ENCODE assay signal across 15 mouse cellular contexts in genomic region chr1:31808074-31808473, GRCm38 (mm10).
A peak's percentile ranks its signal among the peaks of the same experiment; 100 is the strongest.
DNase-seq lines count a peak whose midpoint lies in the region; ATAC-seq and TF ChIP-seq lines count a peak whose summit lies in the region.
"Had no signal": no experiment of that assay in that cellular context is flagged by ENCODE, and none has a peak within 500 bp of the region (broad histone marks: within the 10 kb centered on the region; RNA-seq: fewer than 3 reads in every experiment).

No protein-coding gene starts in this region.

- H3K4me2 ChIP-seq in hindbrain, postnatal 0 days (ENCODE audit: low read depth, low read length): no peak overlapping the region
- no peak overlapping the region for H3K4me2 ChIP-seq in hindbrain, embryonic 12.5 days (replicated peaks)
- H3K4me2 ChIP-seq in neural tube, embryonic 14.5 days (ENCODE audit: low read depth, low read length): no peak overlapping the region
- H3K4me2 ChIP-seq in forebrain, postnatal 0 days (ENCODE audit: low read depth): no peak overlapping the region
- H3K4me2 ChIP-seq: liver, embryonic 12.5 days had no signal

- no peak overlapping the region for H3K27ac ChIP-seq in cerebellum, adult 2 months (ENCODE audit: insufficient read depth, low read length)
- H3K27ac ChIP-seq in hindbrain, postnatal 0 days: no peak overlapping the region
- no peak overlapping the region for H3K27ac ChIP-seq in hindbrain, embryonic 12.5 days
- H3K27ac ChIP-seq in neural tube, embryonic 14.5 days (ENCODE audit: low read depth, low read length): no peak overlapping the region
- no peak overlapping the region for H3K27ac ChIP-seq in forebrain, postnatal 0 days (ENCODE audit: low read depth, low read length)
- H3K27ac ChIP-seq: liver, embryonic 12.5 days had no signal

- WGBS in cerebellum, adult 2 months: 2% methylated on average over 2 of the region's 2 CpGs
- WGBS in hindbrain, postnatal 0 days: 28% methylated on average over 2 of the region's 2 CpGs
- 59% methylated on average over 2 of the region's 2 CpGs for WGBS in hindbrain, embryonic 12.5 days
- 56% methylated on average over 2 of the region's 2 CpGs for WGBS in neural tube, embryonic 14.5 days
- 24% methylated on average over 2 of the region's 2 CpGs for WGBS in forebrain, postnatal 0 days

- ATAC-seq in cerebellum, adult (ENCODE audit: insufficient number of reproducible peaks, low FRiP score, low TSS enrichment): no peak
- peak; percentile 72; the same call in 1 of the 2 replicates for ATAC-seq in hindbrain, postnatal 0 days
- ATAC-seq in hindbrain, embryonic 12.5 days (ENCODE audit: low FRiP score): no peak
- peak; percentile 31; the same call in 1 of the 2 replicates for ATAC-seq in neural tube, embryonic 14.5 days (ENCODE audit: low read depth)
- no peak for ATAC-seq in forebrain, postnatal 0 days
- ATAC-seq: liver, embryonic 12.5 days had no signal

- no peaks in the 10 kb centered on the region for H3K4me1 ChIP-seq in cerebellum, adult 2 months (ENCODE audit: control insufficient read depth, insufficient read depth, low read length)
- no peaks in the 10 kb centered on the region for H3K4me1 ChIP-seq in hindbrain, postnatal 0 days (ENCODE audit: insufficient read depth, low read length)
- H3K4me1 ChIP-seq in hindbrain, embryonic 12.5 days: no peaks in the 10 kb centered on the region
- no peaks in the 10 kb centered on the region for H3K4me1 ChIP-seq in neural tube, embryonic 14.5 days (ENCODE audit: control insufficient read depth, insufficient read depth, low read length)
- H3K4me1 ChIP-seq in forebrain, postnatal 0 days (ENCODE audit: insufficient read depth): no peaks in the 10 kb centered on the region
- H3K4me1 ChIP-seq: liver, embryonic 12.5 days had no signal

- DNase-seq in cerebellum, adult 2 months: peak; percentile 26 to 44
- DNase-seq in hindbrain, postnatal 0 days (ENCODE audit: low spot score): peak; percentile 75
- DNase-seq in neural tube, embryonic 10.5 days (ENCODE audit: extremely low spot score, low spot score): no peak
- peak; percentile 3 for DNase-seq in forebrain, postnatal 0 days
- DNase-seq in layer of hippocampus, postnatal 36 days: no peak
- DNase-seq: adrenal gland, adult 2 months; B cell, adult 2 months; heart, postnatal 10 days; kidney, adult 18-20 months; lung, postnatal 4 days had no signal

- no peaks in the 10 kb centered on the region for H3K9me3 ChIP-seq in hindbrain, postnatal 0 days (ENCODE audit: low read length)
- H3K9me3 ChIP-seq in hindbrain, embryonic 12.5 days (replicated peaks): no peaks in the 10 kb centered on the region
- no peaks in the 10 kb centered on the region for H3K9me3 ChIP-seq in neural tube, embryonic 14.5 days (ENCODE audit: control insufficient read depth, low read length)
- no peaks in the 10 kb centered on the region for H3K9me3 ChIP-seq in forebrain, postnatal 0 days (ENCODE audit: low read length)

- TF ChIP-seq POLR2A in cerebellum, adult 2 months (IDR thresholded peaks at IDR 0.05; ENCODE audit: borderline replicate concordance, insufficient read depth, low read length): no peak

- H3K36me3 ChIP-seq in hindbrain, postnatal 0 days (ENCODE audit: insufficient read depth, low read length): no peaks in the 10 kb centered on the region
- H3K36me3 ChIP-seq in hindbrain, embryonic 12.5 days: no peaks in the 10 kb centered on the region
- H3K36me3 ChIP-seq in neural tube, embryonic 14.5 days (ENCODE audit: control insufficient read depth, insufficient read depth, low read length): no peaks in the 10 kb centered on the region
- H3K36me3 ChIP-seq in forebrain, postnatal 0 days (ENCODE audit: insufficient read depth): no peaks in the 10 kb centered on the region
- H3K36me3 ChIP-seq: liver, embryonic 12.5 days had no signal

- H3K27me3 ChIP-seq in cerebellum, adult 2 months (ENCODE audit: control insufficient read depth, insufficient read depth, low read length): no peaks in the 10 kb centered on the region
- H3K27me3 ChIP-seq in hindbrain, postnatal 0 days (ENCODE audit: insufficient read depth, low read length): no peaks in the 10 kb centered on the region
- no peaks in the 10 kb centered on the region for H3K27me3 ChIP-seq in hindbrain, embryonic 12.5 days
- H3K27me3 ChIP-seq in neural tube, embryonic 14.5 days (ENCODE audit: control insufficient read depth, insufficient read depth, low read length): no peaks in the 10 kb centered on the region
- H3K27me3 ChIP-seq in forebrain, postnatal 0 days (ENCODE audit: insufficient read depth, low read length): no peaks in the 10 kb centered on the region
- H3K27me3 ChIP-seq: liver, embryonic 12.5 days had no signal

- H3K4me3 ChIP-seq in cerebellum, adult 2 months (replicated peaks; ENCODE audit: insufficient read depth, low read depth, low read length): no peak overlapping the region
- no peak overlapping the region for H3K4me3 ChIP-seq in hindbrain, postnatal 0 days (ENCODE audit: low read length)
- no peak overlapping the region for H3K4me3 ChIP-seq in hindbrain, embryonic 12.5 days
- H3K4me3 ChIP-seq in neural tube, embryonic 14.5 days (ENCODE audit: low read depth, low read length): no peak overlapping the region
- H3K4me3 ChIP-seq in forebrain, postnatal 0 days (ENCODE audit: low read depth, low read length): no peak overlapping the region
- H3K4me3 ChIP-seq: liver, embryonic 12.5 days; myocyte had no signal

- TF ChIP-seq CTCF in cerebellum, adult 2 months (IDR thresholded peaks at IDR 0.05; ENCODE audit: borderline replicate concordance, insufficient read depth, low read depth, low read length): no peak
- no peak for TF ChIP-seq CTCF in hindbrain, postnatal 0 days (IDR thresholded peaks at IDR 0.05; ENCODE audit: low read depth)
- TF ChIP-seq CTCF in forebrain, postnatal 0 days (IDR thresholded peaks at IDR 0.05; ENCODE audit: low read depth): no peak

- no peak overlapping the region for H3K9ac ChIP-seq in hindbrain, postnatal 0 days (replicated peaks; ENCODE audit: low read length)
- H3K9ac ChIP-seq in hindbrain, embryonic 12.5 days: no peak overlapping the region
- H3K9ac ChIP-seq in neural tube, embryonic 14.5 days (replicated peaks; ENCODE audit: low read depth, low read length): no peak overlapping the region
- H3K9ac ChIP-seq in forebrain, postnatal 0 days: no peak overlapping the region
- H3K9ac ChIP-seq: liver, embryonic 12.5 days had no signal

Comparison
In these comparisons a context has a peak if more than half of its experiments do, and no peak if none do; other contexts are left out.
1. ATAC-seq: peak in hindbrain, postnatal 0 days (single experiment) and neural tube, embryonic 14.5 days (single experiment); none in cerebellum, adult (single experiment), hindbrain, embryonic 12.5 days (single experiment) and forebrain, postnatal 0 days (single experiment).
2. DNase-seq: peak in cerebellum, adult 2 months (2 of 2), hindbrain, postnatal 0 days (single experiment) and forebrain, postnatal 0 days (single experiment); none in neural tube, embryonic 10.5 days (single experiment) and layer of hippocampus, postnatal 36 days (0 of 2).